Mouse (Mus musculus) brain, embryonic 14.5 days (tissue): Measurements from ENCODE around the gene Ank2. TPM values are rescaled to one million over a fixed set of nuclear protein-coding genes. Genes with fewer than 3 reads are reported as not detected.
A peak's percentile ranks its signal among the peaks of the same experiment; 100 is the strongest.
"Not testable (repeated sequence)": the region's sequence is repeated elsewhere in the genome, so short reads cannot be mapped to it uniquely, and the experiment has no call there.

ENCODE experiments used
- DNase-seq: peaks from one replicate; pipeline ENCODE4 v3.0.0-alpha.2; 2011; ENCODE audit warnings: low read depth
- CTCF ChIP-seq: fragments of 200-500 bp; IDR thresholded peaks from 2 replicates; pipeline ENCODE4 v1.5.1; 2012; ENCODE audit warnings: inconsistent platforms, mild to moderate bottlenecking, moderate library complexity, borderline replicate concordance; ENCODE audit not compliant: insufficient read depth, insufficient read length; ENCODE audit errors: extremely low read depth
- POLR2A ChIP-seq: fragments of 200-500 bp; IDR thresholded peaks from 2 replicates; pipeline ENCODE4 v1.6.1; 2012; ENCODE audit warnings: mild to moderate bottlenecking, inconsistent platforms, borderline replicate concordance; ENCODE audit not compliant: poor library complexity, insufficient read depth, insufficient read length, severe bottlenecking; ENCODE audit errors: extremely low read depth
- polyA plus RNA-seq: library from polyadenylated mRNA; depleted of rRNA; stranded (reverse); fragments of >200 nt; gene quantifications from 2 replicates; pipeline ENCODE4 v1.2.3, GENCODE M21; 2012

The Ank2 gene
- polyA plus RNA-seq, 1 experiment, result 187 TPM

DNA sequence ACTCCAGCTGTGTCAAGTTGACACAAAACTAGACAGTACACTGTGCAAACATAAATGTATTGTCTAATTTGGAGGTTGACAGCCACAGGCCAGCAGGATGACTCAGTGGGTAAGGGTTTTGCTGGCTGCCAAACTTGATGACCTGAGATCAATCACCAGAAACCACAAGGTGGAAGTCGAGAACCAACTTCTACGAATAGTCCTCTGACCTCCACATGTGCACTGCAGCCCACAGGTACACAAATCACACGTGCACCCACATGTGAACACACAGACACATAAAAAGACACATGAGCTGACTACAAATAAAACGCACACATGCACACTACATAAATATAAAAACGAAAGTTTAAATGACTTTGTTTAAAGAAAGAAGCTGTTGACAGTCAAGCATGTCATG, 177.5 kb downstream of the Ank2 start:
- DNase-seq, result no peak

GRCm38 (mm10) chr3:127321031-127321430, 178.1 kb downstream of the Ank2 start:
- DNase-seq, result not testable (repeated sequence)

More for the DNA sequence above, 177.5 kb downstream of the Ank2 start:
- no peak for TF ChIP-seq CTCF
- TF ChIP-seq POLR2A, result no peak

DNA sequence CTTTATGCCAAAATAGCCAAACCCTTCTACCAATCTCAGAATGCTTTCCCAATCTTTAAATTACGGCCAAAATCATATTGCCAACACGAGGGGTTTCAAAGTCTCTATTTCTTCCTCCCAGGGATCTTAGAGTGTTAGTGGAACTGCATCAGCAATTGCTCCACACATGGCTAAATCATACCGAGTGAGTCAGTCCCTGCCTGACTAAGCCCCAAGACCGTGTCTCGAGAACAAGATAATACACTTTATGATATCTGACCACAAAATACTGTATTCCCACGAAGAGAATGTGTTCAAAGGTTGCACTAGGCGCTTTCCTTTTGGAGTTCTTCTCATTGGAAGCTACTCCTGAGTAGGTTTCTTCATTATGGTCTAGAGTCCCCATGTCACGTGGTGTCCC, 178.8 kb downstream of the Ank2 start:
- TF ChIP-seq POLR2A (no peak), CTCF (no peak)
- DNase-seq, result no peak

- TF ChIP-seq POLR2A (no peak), CTCF (no peak)
- DNase-seq, result peak; percentile 39
Observed at GRCm38 (mm10) chr3:127317641-127318040, 181.5 kb downstream of the Ank2 start.

GRCm38 (mm10) chr3:127316717-127317116, 182.4 kb downstream of the Ank2 start:
- TF ChIP-seq CTCF (no peak), POLR2A (no peak)
- DNase-seq, result no peak

DNA sequence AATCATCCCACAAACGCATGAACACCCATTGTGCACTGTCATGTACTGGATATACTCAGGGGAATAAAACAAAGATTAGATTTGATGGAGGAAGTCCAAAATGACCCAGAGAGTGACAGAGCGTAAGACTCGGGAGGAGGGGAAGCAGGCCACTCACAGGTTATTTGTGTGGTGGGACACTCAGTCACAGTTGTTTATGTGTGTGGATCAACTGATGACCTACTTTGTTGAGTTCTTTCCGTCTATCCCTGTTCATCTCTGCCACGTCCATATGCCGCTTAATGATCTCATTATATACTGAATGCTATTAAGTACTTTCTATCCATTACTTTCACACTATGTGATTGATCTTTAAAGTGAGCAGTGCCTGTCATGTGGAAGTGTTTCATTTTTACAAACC, 187.6 kb downstream of the Ank2 start:
- TF ChIP-seq POLR2A, result no peak
- no peak for TF ChIP-seq CTCF
- peak; percentile 20 for DNase-seq

GRCm38 (mm10) chr3:127310079-127310478, 189.1 kb downstream of the Ank2 start:
- 0 out of 2 replicates have a peak, but pooled peaks have one; percentile 1 for TF ChIP-seq CTCF
- TF ChIP-seq POLR2A, result no peak
- peak; percentile 41 for DNase-seq

DNA sequence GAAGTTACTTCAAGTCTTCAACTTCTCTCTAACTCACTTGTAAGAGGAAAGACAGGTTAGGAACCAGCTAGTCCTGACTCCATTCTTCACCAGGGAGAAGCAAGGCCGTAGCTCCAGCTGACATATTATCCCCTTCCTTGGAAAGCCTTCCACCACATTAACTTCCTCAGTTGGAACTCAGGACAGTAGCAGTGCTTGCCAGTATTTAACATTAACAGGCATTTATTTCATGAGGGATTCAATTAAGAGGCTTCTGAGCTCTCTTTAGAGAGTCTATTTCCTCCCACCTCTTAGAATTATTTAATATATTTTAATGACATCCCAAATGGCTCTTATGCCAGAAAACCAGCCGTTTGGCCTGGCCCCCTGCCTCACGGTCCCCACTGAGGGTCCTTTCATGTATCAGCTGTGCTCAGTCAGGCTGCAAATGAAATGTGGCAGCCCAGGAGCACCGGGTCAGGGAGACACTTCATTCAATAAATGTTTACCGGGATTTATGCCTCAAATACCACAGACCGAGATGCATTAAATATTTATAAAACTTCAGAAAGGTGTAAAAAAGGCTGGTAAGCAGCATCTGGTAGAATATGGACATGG, 195.1 kb downstream of the Ank2 start:
- TF ChIP-seq CTCF, result no peak
- TF ChIP-seq POLR2A, result no peak
- peak; percentile 76 for DNase-seq

- DNase-seq, result no peak
- TF ChIP-seq CTCF (no peak), POLR2A (no peak)
Observed at GRCm38 (mm10) chr3:127303041-127303440, 196.1 kb downstream of the Ank2 start.

- no peak for TF ChIP-seq CTCF
- TF ChIP-seq POLR2A, result no peak
- DNase-seq, result peak; percentile 66
Observed at GRCm38 (mm10) chr3:127300790-127301189, 198.4 kb downstream of the Ank2 start.

DNA sequence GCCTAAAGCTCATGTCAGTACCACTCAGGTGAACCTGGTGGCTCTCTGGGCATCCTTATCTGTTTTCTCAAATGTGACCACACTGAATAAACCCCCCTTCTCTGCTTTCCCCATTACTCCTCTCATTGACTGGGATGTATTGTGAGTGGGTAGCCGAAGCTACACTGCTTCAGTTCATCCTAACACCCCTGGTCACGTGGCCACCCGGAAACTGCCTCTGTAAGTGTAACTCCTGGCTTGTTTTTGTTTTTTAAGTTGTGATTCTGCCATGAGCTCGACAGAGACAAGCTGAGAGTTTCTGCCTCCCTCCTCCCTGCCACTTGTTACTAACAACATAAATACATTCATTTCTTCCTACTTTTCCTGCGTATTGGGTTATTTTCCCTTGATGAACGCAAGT, 203.2 kb downstream of the Ank2 start:
- no peak for DNase-seq
- TF ChIP-seq POLR2A (no peak), CTCF (no peak)

DNA sequence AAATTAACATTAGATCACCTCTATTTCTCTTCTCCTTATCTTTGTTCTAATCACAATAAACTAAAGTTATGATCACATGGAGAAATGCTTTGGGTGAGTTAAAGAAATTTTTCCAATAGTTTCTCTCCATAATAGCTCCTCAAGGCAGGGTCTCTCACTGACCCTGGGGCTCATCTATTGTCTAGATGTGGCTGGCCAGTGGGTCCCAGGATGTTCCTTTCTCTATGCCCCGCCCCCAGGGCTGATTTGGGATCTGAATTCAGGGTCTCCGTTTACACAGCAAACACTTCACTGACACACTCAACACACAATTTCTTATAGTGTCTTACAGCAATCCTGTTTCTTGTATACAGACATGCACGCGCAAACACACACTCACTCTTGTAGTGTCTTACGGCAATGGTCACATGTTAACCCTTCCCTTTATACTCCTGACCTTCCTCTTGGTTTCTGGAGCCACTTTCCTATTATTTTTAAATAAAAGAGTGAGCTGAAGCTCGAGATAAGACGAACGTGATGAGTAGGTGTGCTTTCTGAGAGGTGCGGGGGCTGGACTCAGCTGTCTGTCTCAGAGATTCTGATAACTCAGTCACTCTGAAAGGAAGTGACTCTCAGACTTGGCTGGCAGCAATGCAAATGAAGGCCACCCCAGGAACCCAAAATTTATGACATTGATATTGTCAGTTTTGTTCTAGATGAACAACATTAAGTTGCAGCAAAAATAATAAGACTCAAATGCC, 204.4 kb downstream of the Ank2 start:
- no peak for TF ChIP-seq POLR2A
- TF ChIP-seq CTCF, result no peak

DNA sequence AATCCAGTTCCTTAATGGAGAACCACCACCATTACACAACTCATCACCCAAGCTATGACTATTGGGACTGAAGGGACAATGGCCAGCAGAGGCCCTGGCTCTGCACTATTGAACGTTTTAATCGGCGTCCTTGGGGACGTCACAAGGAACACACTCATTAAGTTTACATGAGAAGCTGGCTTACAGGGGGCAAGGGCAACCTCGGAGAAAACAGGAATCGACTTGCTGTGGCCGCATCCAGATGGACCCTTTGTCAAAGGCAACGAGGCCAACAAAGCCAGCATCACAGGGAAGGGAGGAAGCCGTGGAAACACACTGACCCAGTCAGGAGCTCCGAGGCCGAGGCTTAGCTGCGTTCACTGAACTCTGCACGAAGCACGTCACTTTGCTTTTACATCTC, 205.1 kb downstream of the Ank2 start:
- no peak for TF ChIP-seq POLR2A
- no peak for TF ChIP-seq CTCF
- peak; percentile 82 for DNase-seq

More for the DNA sequence above, 204.4 kb downstream of the Ank2 start:
- no peak for DNase-seq

- TF ChIP-seq CTCF (no peak), POLR2A (no peak)
- DNase-seq, result peak; percentile 91
Observed at GRCm38 (mm10) chr3:127293479-127293874, 205.7 kb downstream of the Ank2 start.

DNA sequence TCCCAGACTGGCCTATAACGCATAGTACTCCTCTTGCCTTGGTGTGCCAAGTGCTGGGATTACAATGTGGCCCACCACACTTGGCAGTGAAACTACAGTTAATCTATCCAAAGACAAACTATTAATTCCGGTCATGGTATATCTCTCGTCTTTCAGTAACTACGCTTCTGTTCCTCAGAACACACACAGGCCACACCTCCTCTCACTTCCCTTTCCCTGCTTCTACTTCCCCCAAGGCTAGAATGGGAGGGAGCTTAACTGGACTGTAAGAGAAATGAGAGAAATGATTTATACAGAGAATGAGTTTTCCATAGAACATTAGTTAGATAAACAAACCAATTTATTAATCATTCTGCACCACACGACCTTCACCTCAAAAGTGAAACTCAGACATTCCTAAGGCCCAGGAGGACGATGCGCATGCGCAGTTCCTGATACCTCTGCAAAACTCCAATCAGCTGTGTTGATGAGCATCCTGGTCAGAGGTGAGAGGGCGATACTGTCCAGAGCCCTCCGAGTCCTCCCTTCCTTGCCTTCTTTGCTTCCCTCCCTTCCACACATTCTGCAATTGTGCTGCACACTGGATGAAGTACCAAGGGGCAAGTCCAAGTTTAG, 206.2 kb downstream of the Ank2 start:
- TF ChIP-seq CTCF (no peak), POLR2A (no peak)

More for the DNA sequence above, 206.2 kb downstream of the Ank2 start:
- no peak for DNase-seq
